Mouse (Mus musculus): ENCODE measurements at regions not wholly inside any gene's neighbourhood (a gene's known extent, or its start where the extent isn't known, plus 50 kb on each side); places are given as distances from the start of the nearest gene placed in this dataset.

GRCm38 (mm10) chr14:61784609-61785008 is 177.4 kb downstream of the Kcnrg start:
- no peak for TF ChIP-seq CTCF (IDR thresholded peaks at IDR 0.05; ENCODE audit: extremely low read depth, insufficient read length, insufficient replicate concordance, low read depth, low read length)
- TF ChIP-seq POLR2A (IDR thresholded peaks at IDR 0.05; ENCODE audit: low read depth, low read length), result no peak

Measured in small intestine, adult 2 months (tissue).